Mouse (Mus musculus): ENCODE measurements around the gene Slc29a1.

DNA sequence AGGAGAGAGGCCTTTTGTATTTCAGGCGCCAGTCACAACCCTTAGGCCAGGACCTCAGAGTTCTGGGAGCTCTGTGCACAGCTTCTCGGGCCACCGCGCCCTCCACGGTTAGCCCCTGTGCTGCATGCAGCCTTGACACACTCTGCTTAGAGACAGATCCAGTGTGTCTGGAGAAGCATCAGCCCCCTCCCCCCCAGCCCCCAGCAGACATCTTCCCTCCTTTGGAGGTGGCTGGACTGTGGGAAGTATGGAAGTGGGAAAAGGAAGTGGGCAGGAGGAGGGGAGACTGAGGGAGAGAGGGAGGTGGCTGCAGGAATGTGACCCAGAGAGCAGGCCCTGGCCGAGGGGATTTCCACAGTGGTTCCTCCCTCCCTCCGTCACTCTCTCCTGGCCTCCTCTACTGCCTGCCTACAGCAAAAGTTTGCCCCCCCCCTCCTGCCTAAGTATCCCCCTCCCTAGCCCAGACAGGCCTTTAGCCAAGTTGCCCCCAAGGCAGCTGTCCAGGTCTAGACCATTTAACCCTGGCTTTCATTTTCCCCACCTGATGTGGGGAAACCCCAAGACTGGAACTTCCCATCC is 42.1 kb downstream of the Slc29a1 start:
- TF ChIP-seq CTCF (IDR thresholded peaks at IDR 0.05; ENCODE audit: control insufficient read depth, insufficient read depth, low read length) = no peak
- TF ChIP-seq POLR2A (IDR thresholded peaks at IDR 0.05; ENCODE audit: borderline replicate concordance, control insufficient read depth, low read depth, low read length) = no peak

Measured in bone marrow, adult 2 months (tissue).